Mouse (Mus musculus) heart, embryonic 13.5 days (tissue): ENCODE data around the gene Cby3. TPM values are rescaled to one million over a fixed set of nuclear protein-coding genes. Genes with fewer than 3 reads are reported as not detected.

Experiments
- ATAC-seq: fragments of 200-750 bp; cut with Nextera tagmentation; 2 replicates; pipeline ENCODE4 v1.8.0; 2017; ENCODE audit warnings: moderate TSS enrichment; ENCODE audit not compliant: insufficient number of reproducible peaks, low FRiP score, low TSS enrichment; ENCODE audit errors: extremely low read depth
- H3K27ac ChIP-seq: fragments of 300-500 bp; sonication (generic); replicated peaks from 2 replicates; pipeline ENCODE4 v1.5.1; 2015; ENCODE audit warnings: moderate library complexity, mild to moderate bottlenecking, inconsistent platforms
- H3K27me3 ChIP-seq: fragments of 300-500 bp; sonication (generic); replicated peaks from 2 replicates; pipeline ENCODE4 v1.6.1; 2015; ENCODE audit warnings: mild to moderate bottlenecking, inconsistent platforms
- H3K36me3 ChIP-seq: fragments of 300-500 bp; sonication (generic); 2 replicates; pipeline ENCODE4 v1.6.1; 2015; ENCODE audit warnings: mild to moderate bottlenecking, inconsistent platforms
- H3K4me1 ChIP-seq: fragments of 300-500 bp; sonication (generic); 2 replicates; pipeline ENCODE4 v1.6.1; 2015; ENCODE audit warnings: inconsistent platforms
- H3K4me2 ChIP-seq: fragments of 300-500 bp; sonication (generic); 2 replicates; pipeline ENCODE4 v1.6.1; 2015; ENCODE audit warnings: inconsistent platforms, mild to moderate bottlenecking, moderate library complexity
- H3K4me3 ChIP-seq: fragments of 300-500 bp; sonication (generic); 2 replicates; pipeline ENCODE4 v1.5.1; 2015; ENCODE audit warnings: moderate library complexity, mild to moderate bottlenecking, inconsistent platforms
- H3K9ac ChIP-seq: fragments of 300-500 bp; sonication (generic); 2 replicates; pipeline ENCODE4 v1.6.1; 2015; ENCODE audit warnings: inconsistent platforms, mild to moderate bottlenecking, moderate library complexity
- H3K9me3 ChIP-seq: fragments of 300-500 bp; sonication (generic); 2 replicates; pipeline ENCODE4 v1.6.1; 2016; ENCODE audit warnings: inconsistent platforms
- WGBS: fragments of 180-500 bp; shearing (Covaris S2); methylation state at CpG from one replicate; pipeline ENCODE4 v1.1.7; 2015; ENCODE audit warnings: mixed read lengths; 5-methylcytosine and 5-hydroxymethylcytosine counted together
- polyA plus RNA-seq: library from polyadenylated mRNA; unstranded; fragments of >200 nt; fragmentation: Nextera tagmentation; extraction: Ambion mirVana; gene quantifications from 2 replicates; pipeline ENCODE4 v1.2.1, GENCODE M21; 2015

Gene Cby3
- polyA plus RNA-seq, 1 experiment from 2014 or later = not detected

- H3K4me1 ChIP-seq = no peaks in the 10 kb centered on the region
- H3K4me3 ChIP-seq = no peak overlapping the region
- H3K36me3 ChIP-seq = no peaks in the 10 kb centered on the region
- no peak overlapping the region for H3K27ac ChIP-seq
- H3K9me3 ChIP-seq = no peaks in the 10 kb centered on the region
- no peak overlapping the region for H3K9ac ChIP-seq
- ATAC-seq = no peak
- no peak overlapping the region for H3K4me2 ChIP-seq
- H3K27me3 ChIP-seq = peaks cover 10% of the 10 kb centered on the region
These were observed 11.1 kb downstream of the Cby3 start for GRCm38 (mm10) chr11:50365322-50365721.

GRCm38 (mm10) chr11:50367531-50367930, 13.3 kb downstream of the Cby3 start:
- H3K36me3 ChIP-seq = no peaks in the 10 kb centered on the region
- peaks cover 10% of the 10 kb centered on the region for H3K27me3 ChIP-seq
- no peak for ATAC-seq
- H3K4me2 ChIP-seq = no peak overlapping the region
- H3K4me1 ChIP-seq = peaks cover 9% of the 10 kb centered on the region
- WGBS = 81% methylated on average over 9 of the region's 9 CpGs
- no peak overlapping the region for H3K4me3 ChIP-seq
- H3K9ac ChIP-seq = no peak overlapping the region
- H3K9me3 ChIP-seq = no peaks in the 10 kb centered on the region
- no peak overlapping the region for H3K27ac ChIP-seq

- 79% methylated on average over 5 of the region's 5 CpGs for WGBS
- Histone ChIP-seq H3K36me3 (no peaks in the 10 kb centered on the region), H3K9ac (no peak overlapping the region), H3K4me3 (no peak overlapping the region), H3K27ac (no peak overlapping the region), H3K4me2 (no peak overlapping the region), H3K4me1 (peaks cover 9% of the 10 kb centered on the region), H3K9me3 (no peaks in the 10 kb centered on the region), H3K27me3 (peaks cover 10% of the 10 kb centered on the region)
- ATAC-seq = no peak
These were observed 15.2 kb downstream of the Cby3 start for GRCm38 (mm10) chr11:50369360-50369911.

GRCm38 (mm10) chr11:50370969-50371368, 16.7 kb downstream of the Cby3 start:
- H3K4me3 ChIP-seq = peak overlapping the region; percentile 54; the same call in 1 of the 2 replicates
- H3K27ac ChIP-seq = no peak overlapping the region
- 52% methylated on average over 4 of the region's 4 CpGs for WGBS
- peaks cover 12% of the 10 kb centered on the region for H3K4me1 ChIP-seq
- peak overlapping the region; percentile 74 for H3K4me2 ChIP-seq
- H3K27me3 ChIP-seq = peaks cover 5% of the 10 kb centered on the region; the same call in 1 of the 2 replicates
- no peaks in the 10 kb centered on the region for H3K9me3 ChIP-seq
- ATAC-seq = no peak
- no peaks in the 10 kb centered on the region for H3K36me3 ChIP-seq
- H3K9ac ChIP-seq = peak overlapping the region; percentile 84

DNA sequence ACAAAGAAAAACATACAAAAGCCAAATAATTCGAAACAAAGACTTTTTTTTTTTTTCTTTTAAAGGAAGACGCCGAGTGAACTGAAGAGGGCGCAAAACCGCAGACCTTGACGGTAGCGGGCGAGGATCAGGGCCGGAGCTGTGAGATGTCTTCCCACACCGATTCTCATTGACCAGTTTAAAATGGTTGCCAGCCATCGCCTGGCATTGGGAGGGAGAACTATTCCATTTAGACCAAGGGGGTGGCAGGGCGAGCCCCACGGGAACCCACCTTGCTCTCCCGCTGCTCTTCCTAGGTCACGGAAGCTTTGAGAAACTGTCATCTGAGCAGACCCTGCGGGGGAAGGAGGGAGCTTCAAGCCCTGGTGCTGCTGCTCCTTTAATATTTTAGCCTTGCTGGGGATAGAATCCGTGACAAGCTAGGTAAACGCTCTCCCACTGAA, 17.2 kb downstream of the Cby3 start:
- ATAC-seq = no peak
- no peaks in the 10 kb centered on the region for H3K9me3 ChIP-seq
- H3K27me3 ChIP-seq = peaks cover under 1% of the 10 kb centered on the region; the same call in 1 of the 2 replicates
- H3K4me1 ChIP-seq = peaks cover 17% of the 10 kb centered on the region
- peak overlapping the region; percentile 84 for H3K9ac ChIP-seq
- H3K4me2 ChIP-seq = peak overlapping the region; percentile 74
- peak overlapping the region; percentile 54 for H3K4me3 ChIP-seq
- H3K36me3 ChIP-seq = no peaks in the 10 kb centered on the region
- 2% methylated on average over 18 of the region's 18 CpGs for WGBS
- H3K27ac ChIP-seq = 0 out of 2 replicates have a peak overlapping the region, but pooled peaks have one; percentile 13

DNA sequence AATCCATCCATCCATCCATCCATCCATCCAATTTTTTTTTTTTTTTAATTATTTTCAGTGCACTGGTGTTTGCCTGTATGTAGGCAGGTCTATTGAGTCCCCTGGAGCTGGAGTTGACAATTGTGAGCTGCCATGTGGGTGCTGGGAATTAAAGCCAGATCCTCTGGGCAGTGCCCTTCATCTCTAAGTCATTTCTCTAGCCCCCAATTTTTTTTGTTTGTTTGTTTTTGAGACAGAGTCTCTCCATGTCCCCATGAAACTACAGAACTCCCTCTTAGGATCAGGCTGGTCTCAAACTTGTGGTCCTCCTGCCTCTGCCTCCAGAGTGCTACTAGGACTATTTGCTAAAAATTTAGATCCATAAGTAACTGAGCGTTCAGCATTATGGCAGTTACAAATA, 17.6 kb downstream of the Cby3 start:
- H3K4me3 ChIP-seq = peak overlapping the region; percentile 54; the same call in 1 of the 2 replicates
- H3K4me2 ChIP-seq = peak overlapping the region; percentile 74
- H3K4me1 ChIP-seq = peaks cover 20% of the 10 kb centered on the region
- no peak for ATAC-seq
- no peaks in the 10 kb centered on the region for H3K9me3 ChIP-seq
- H3K9ac ChIP-seq = peak overlapping the region; percentile 84
- WGBS = 93% methylated on average over 1 of the region's 1 CpGs
- no peaks in the 10 kb centered on the region for H3K36me3 ChIP-seq
- no peak overlapping the region for H3K27ac ChIP-seq
- H3K27me3 ChIP-seq = no peaks in the 10 kb centered on the region

GRCm38 (mm10) chr11:50373086-50373485, 18.8 kb downstream of the Cby3 start:
- no peak for ATAC-seq
- Histone ChIP-seq H3K4me2 (no peak overlapping the region), H3K36me3 (no peaks in the 10 kb centered on the region), H3K9ac (no peak overlapping the region), H3K27me3 (no peaks in the 10 kb centered on the region), H3K27ac (no peak overlapping the region), H3K9me3 (no peaks in the 10 kb centered on the region), H3K4me1 (peaks cover 20% of the 10 kb centered on the region), H3K4me3 (no peak overlapping the region)

GRCm38 (mm10) chr11:50373621-50374020, 19.4 kb downstream of the Cby3 start:
- Histone ChIP-seq H3K9ac (no peak overlapping the region), H3K27me3 (no peaks in the 10 kb centered on the region), H3K4me1 (peaks cover 20% of the 10 kb centered on the region), H3K36me3 (peaks cover under 1% of the 10 kb centered on the region; the same call in 1 of the 2 replicates), H3K4me3 (no peak overlapping the region), H3K9me3 (no peaks in the 10 kb centered on the region), H3K27ac (no peak overlapping the region), H3K4me2 (no peak overlapping the region)
- ATAC-seq = no peak
- 88% methylated on average over 1 of the region's 1 CpGs for WGBS

GRCm38 (mm10) chr11:50374286-50375015, 20.2 kb downstream of the Cby3 start:
- Histone ChIP-seq H3K27ac (no peak overlapping the region), H3K36me3 (peaks cover 9% of the 10 kb centered on the region), H3K9me3 (no peaks in the 10 kb centered on the region), H3K27me3 (no peaks in the 10 kb centered on the region), H3K4me2 (no peak overlapping the region), H3K4me3 (no peak overlapping the region), H3K9ac (no peak overlapping the region), H3K4me1 (peaks cover 28% of the 10 kb centered on the region)
- WGBS = 86% methylated on average over 13 of the region's 13 CpGs
- no peak for ATAC-seq

GRCm38 (mm10) chr11:50375421-50375820, 21.2 kb downstream of the Cby3 start:
- Histone ChIP-seq H3K4me1 (peaks cover 33% of the 10 kb centered on the region), H3K27me3 (no peaks in the 10 kb centered on the region), H3K4me3 (no peak overlapping the region), H3K9ac (no peak overlapping the region), H3K4me2 (no peak overlapping the region), H3K9me3 (no peaks in the 10 kb centered on the region), H3K27ac (no peak overlapping the region), H3K36me3 (peaks cover 18% of the 10 kb centered on the region)
- 84% methylated on average over 5 of the region's 5 CpGs for WGBS
- no peak for ATAC-seq

- Histone ChIP-seq H3K9ac (peak overlapping the region; percentile 95), H3K4me2 (peak overlapping the region; percentile 94), H3K4me3 (peak overlapping the region; percentile 97), H3K4me1 (peaks cover 30% of the 10 kb centered on the region), H3K9me3 (no peaks in the 10 kb centered on the region), H3K27me3 (no peaks in the 10 kb centered on the region), H3K36me3 (peaks cover 19% of the 10 kb centered on the region), H3K27ac (peak overlapping the region; percentile 99)
- ATAC-seq = no peak
- 28% methylated on average over 10 of the region's 10 CpGs for WGBS
These were observed 22.0 kb downstream of the Cby3 start for GRCm38 (mm10) chr11:50376156-50376790.
